Mouse (Mus musculus) embryonic fibroblast, embryonic 13.5 days (primary cell): ENCODE results near the gene Dnajb6. TPM values are rescaled to one million over a fixed set of nuclear protein-coding genes. Genes with fewer than 3 reads are reported as not detected.

Source experiments
- H3K27ac ChIP-seq: 2 replicates; pipeline ENCODE4 v1.5.1; 2012; ENCODE audit warnings: low read length, control low read depth, inconsistent platforms; ENCODE audit not compliant: insufficient read depth
- H3K4me1 ChIP-seq: 2 replicates; pipeline ENCODE4 v1.6.1; 2011; ENCODE audit warnings: low read length; ENCODE audit not compliant: control insufficient read depth, insufficient read depth
- H3K4me3 ChIP-seq: 2 replicates; pipeline ENCODE4 v1.5.1; 2011; ENCODE audit warnings: mild to moderate bottlenecking, control low read depth, low read length; ENCODE audit not compliant: insufficient read depth
- CTCF ChIP-seq: IDR thresholded peaks from 2 replicates; pipeline ENCODE4 v1.5.1; 2011; ENCODE audit warnings: mild to moderate bottlenecking, control low read depth, low read length, moderate library complexity, borderline replicate concordance; ENCODE audit not compliant: insufficient read depth
- POLR2A ChIP-seq: IDR thresholded peaks from 2 replicates; pipeline ENCODE4 v1.6.1; 2011; ENCODE audit warnings: low read depth, mild to moderate bottlenecking, control low read depth, low read length, moderate library complexity
- polyA plus RNA-seq: library from polyadenylated mRNA; stranded (reverse); fragments of >200 nt; gene quantifications from 2 replicates; pipeline ENCODE4 v1.2.4, GENCODE M21; 2011; ENCODE audit warnings: low read depth; ENCODE audit not compliant: missing spikeins, insufficient read length

Gene Dnajb6
- polyA plus RNA-seq, 1 experiment: 111 TPM

DNA sequence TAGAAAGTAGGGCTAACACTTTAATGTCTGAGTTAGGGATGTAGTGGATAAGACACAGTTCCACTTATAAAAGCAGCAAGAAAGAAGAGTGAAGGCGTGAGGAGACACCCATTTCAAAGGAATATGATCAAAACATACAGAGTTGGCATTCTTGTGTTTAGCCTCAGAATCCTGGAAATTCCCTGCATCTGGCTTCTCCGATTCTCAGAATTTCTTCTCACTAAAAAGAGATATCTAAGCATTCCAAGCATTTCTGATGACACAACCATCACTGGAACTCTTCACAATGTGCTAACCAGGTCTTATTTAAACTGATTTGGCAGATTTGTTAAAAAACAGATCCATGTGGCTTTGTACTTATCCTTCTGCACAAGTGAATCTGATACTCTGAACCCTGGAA is 112.6 kb downstream of the Dnajb6 start:
- Histone ChIP-seq H3K4me3 (no peak overlapping the region), H3K4me1 (peaks cover 21% of the 10 kb centered on the region), H3K27ac (peak overlapping the region; percentile 83)
- no peak for TF ChIP-seq POLR2A
- TF ChIP-seq CTCF: no peak

GRCm38 (mm10) chr5:29852376-29852775 is 116.9 kb downstream of the Dnajb6 start:
- Histone ChIP-seq H3K4me1 (peaks cover 16% of the 10 kb centered on the region), H3K4me3 (no peak overlapping the region), H3K27ac (no peak overlapping the region)
- TF ChIP-seq CTCF (no peak), POLR2A (no peak)

GRCm38 (mm10) chr5:29853035-29853434 is 117.5 kb downstream of the Dnajb6 start:
- no peak overlapping the region for H3K27ac ChIP-seq
- no peak overlapping the region for H3K4me3 ChIP-seq
- TF ChIP-seq CTCF (no peak), POLR2A (no peak)
- peaks cover 11% of the 10 kb centered on the region for H3K4me1 ChIP-seq

DNA sequence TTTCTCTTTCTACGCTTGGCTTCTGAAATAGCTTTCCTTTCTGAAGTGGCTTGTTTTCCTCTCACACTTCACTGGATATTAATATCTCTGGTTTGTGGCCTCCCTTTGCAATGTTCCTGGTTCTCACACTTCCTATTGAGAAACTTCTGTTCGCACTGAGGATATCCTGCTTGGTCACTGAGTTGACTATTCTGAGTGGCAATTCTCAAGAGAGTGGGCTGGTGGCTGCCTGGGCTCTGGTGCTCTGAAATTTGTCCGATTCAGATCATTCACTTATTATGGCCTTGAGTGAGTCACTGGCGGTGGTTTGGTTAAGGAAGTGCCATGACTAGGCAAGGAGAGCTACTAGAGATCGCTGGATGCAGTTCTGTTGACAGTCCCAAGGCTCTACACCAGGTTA is 118.9 kb downstream of the Dnajb6 start:
- TF ChIP-seq CTCF (no peak), POLR2A (no peak)
- Histone ChIP-seq H3K27ac (peak overlapping the region; percentile 39), H3K4me1 (peaks cover 7% of the 10 kb centered on the region), H3K4me3 (no peak overlapping the region)

GRCm38 (mm10) chr5:29854971-29855370 is 119.5 kb downstream of the Dnajb6 start:
- Histone ChIP-seq H3K4me3 (no peak overlapping the region), H3K27ac (peak overlapping the region; percentile 39; the same call in 1 of the 2 replicates), H3K4me1 (peaks cover 7% of the 10 kb centered on the region)
- no peak for TF ChIP-seq CTCF
- TF ChIP-seq POLR2A: no peak

- no peak for TF ChIP-seq CTCF
- no peak for TF ChIP-seq POLR2A
- no peak overlapping the region for H3K4me3 ChIP-seq
- peaks cover 25% of the 10 kb centered on the region for H3K4me1 ChIP-seq
- peak overlapping the region; percentile 86 for H3K27ac ChIP-seq
Measured at GRCm38 (mm10) chr5:29861522-29861921, 126.0 kb downstream of the Dnajb6 start.

- peaks cover 25% of the 10 kb centered on the region for H3K4me1 ChIP-seq
- 0 out of 2 replicates have a peak overlapping the region, but pooled peaks have one; percentile 12 for H3K27ac ChIP-seq
- H3K4me3 ChIP-seq: no peak overlapping the region
- TF ChIP-seq POLR2A (no peak), CTCF (no peak)
Measured at GRCm38 (mm10) chr5:29862388-29862787, 126.9 kb downstream of the Dnajb6 start.

DNA sequence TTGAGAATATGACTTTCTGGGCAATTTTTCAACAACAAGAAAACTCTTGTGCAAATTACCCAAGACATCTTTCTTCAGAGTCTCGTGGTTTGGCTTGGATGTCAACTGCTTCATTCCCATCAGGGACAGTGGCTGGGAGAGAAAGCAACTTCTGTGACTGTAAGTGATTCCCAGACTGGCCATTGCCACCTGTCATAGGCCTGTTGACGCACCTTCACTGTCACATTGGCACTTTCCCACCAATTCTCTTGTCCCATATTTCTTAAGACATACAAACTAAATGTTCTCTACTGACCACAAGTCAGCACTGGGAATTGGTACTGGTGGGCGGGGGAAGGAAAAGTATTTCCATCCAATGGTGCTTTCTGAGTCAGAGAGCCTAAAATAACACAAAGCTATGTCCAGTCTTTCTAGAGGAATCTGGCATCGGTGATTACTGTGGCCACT is 128.8 kb downstream of the Dnajb6 start:
- peak overlapping the region; percentile 95 for H3K27ac ChIP-seq
- TF ChIP-seq POLR2A (no peak), CTCF (no peak)
- H3K4me3 ChIP-seq: no peak overlapping the region
- H3K4me1 ChIP-seq: peaks cover 25% of the 10 kb centered on the region

DNA sequence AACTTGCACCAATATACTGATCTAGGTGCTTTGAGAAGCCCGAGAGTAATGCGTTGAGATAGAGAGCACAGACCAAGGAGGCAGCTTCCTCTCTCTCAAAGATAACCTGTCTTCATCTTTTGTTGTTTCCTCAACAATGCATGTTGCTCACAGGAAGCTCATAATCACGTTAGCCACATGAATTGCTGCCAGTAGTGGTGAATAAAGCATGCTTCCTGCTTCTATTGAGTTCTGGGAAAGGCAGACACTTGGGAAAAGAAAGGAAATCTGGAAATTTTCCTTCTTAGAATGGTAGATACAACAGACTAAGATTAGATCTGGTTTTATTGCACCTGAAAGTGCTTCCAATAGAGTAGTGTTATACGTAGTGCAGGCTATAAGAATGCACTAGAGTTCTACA is 129.5 kb downstream of the Dnajb6 start:
- Histone ChIP-seq H3K4me1 (peaks cover 25% of the 10 kb centered on the region), H3K4me3 (no peak overlapping the region), H3K27ac (peak overlapping the region; percentile 95)
- TF ChIP-seq CTCF (no peak), POLR2A (no peak)

Other genes starting within 250 kb of the Dnajb6 start
- gene Ube3c, start 166.4 kb upstream of the Dnajb6 start, polyA plus RNA-seq: 48.5 and 49.4 TPM in 2 replicates
- not detected in 2 replicates for gene Gm5129, start 248 bp downstream of the Dnajb6 start, polyA plus RNA-seq